Mouse (Mus musculus) cerebellum, adult 9-10 months (tissue): Measurements from ENCODE around the gene Sox9.

ENCODE experiments used
- DNase-seq: peaks from one replicate; pipeline ENCODE4 v3.0.0; 2022

The Sox9 gene

DNA sequence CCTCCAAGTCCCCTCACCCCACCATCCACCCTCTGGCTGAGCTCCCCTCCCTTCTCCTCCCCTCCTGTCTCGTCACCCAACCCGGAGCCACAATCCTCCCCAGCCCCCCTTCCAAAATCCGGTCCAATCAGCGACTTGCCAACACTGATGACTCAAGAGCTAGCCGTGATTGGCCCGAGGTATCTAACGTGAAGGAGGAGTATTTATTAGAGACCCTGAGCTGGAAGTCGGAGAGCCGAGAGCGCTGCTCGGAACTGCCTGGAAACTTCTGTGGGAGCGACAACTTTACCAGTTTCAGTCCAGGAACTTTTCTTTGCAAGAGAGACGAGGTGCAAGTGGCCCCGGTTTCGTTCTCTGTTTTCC, at the start of gene Sox9:
Gene Sox9, plus strand, starts transcription at position 231 of the 363 bp plus-strand sequence.
- peak; percentile 44 for DNase-seq

DNA sequence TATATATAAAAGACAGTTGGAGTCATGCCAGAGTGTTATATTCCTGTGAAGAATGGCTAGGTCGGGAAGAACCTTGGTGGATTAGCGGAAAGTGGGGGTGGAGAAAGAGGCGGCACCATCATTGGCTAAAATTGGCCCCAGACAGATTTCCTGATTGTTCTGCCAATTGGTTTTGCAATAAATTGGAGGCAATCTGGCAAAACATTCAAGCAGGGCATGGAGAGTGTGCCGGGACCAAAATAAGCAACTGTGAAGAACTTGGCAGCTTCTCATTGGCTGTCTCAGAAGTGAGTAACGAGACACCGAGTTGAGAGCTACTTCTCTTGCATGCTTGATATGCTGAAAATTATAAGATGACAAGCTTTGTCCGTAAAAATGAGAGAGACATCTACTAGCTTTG, 49.6 kb upstream of the Sox9 start:
- peak; percentile 0 for DNase-seq

DNA sequence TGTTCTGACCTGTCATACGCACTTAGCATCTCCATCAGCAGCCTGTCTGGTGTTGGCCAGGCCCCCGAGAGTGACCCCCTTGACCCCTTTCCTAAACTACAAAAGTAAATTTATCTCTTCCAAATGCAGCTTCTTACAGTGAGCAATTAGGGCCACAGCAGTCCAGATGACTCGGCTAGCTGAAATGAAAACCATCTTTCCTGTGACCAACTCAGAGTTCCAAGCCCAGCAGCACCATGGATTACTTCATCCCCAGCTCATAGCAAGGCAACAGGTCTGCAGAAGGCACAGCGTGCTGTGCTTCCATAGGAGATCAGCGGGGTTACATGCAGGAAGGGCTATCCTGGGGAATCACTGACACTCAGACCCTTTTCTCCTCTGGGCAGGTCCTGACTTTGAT, 45.0 kb upstream of the Sox9 start:
- no peak for DNase-seq

DNA sequence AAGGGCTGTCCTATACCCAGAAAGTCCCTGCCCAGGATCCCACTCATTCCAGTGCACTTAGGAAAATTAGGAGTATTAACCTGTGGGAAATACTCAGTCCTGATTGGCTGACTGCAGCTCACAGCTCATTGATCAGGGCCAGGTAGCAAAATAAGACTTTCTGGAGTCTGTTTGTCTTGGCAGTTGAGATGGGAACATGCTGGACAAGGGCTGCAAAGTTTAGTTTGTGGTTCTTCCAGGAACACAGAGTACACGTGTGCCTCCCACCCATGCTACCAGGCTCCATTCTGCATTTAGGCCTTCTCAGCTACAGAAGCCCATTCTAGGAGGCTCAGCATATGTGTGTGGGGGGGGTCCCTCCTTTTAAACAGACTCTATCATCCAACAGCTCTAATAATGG, 42.3 kb upstream of the Sox9 start:
- no peak for DNase-seq

DNA sequence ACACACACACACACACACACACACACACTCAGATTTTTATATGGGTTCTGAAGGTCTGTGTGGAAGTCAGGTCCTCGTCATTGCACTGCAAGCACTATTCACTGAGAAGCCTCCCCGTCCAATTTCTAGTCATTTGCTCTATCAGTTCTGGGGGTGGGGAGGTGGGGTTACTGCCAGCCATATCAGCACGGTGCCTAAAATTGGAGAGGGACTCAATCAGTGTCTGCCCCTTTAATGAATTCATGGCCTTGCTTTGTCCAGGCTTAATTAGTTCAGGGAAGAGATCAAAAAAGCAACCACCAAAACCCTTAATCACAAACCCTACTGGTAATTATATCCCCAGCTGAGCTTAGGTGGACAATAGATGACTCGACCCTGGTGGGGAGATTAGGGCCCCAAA, 25.5 kb upstream of the Sox9 start:
- no peak for DNase-seq

DNA sequence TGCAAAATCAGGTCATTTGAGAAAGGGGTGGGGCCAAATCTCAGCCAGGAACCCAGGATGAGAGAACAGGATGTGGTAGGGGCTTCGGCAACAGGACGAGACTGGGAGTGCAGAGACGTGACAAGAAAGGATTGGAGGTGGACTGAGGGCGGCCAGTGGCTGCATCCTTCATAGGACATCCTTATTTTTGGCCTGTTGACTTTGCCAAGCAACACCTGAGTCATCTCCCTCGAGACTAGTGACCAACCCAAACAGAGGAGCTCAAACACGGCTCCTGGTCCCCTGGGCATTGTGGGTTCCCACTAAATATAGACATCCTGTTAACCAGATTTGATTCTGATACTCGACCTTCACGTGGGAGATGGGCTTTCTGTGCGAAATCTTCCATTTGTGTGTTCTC, 24.0 kb upstream of the Sox9 start:
- DNase-seq: no peak

DNA sequence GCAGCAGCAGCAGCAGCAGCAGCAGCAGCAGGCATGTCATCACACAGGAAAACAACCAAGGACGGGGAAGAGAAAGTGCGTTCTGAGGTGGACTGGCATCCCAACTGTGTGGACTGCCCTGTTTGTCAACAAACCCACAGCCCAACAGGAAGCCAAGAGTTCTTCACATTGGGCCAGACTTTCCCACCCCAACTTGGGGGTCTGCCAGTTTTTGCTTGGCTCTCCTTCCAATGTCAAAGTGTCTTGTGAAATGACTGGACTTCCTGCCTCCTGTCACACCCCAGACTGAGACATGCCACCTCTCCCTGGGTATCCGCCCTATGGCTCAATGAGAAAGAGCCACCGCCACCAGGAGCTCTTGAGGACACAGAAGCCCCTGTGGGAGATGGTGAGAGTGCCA, 15.1 kb upstream of the Sox9 start:
- no peak for DNase-seq

DNA sequence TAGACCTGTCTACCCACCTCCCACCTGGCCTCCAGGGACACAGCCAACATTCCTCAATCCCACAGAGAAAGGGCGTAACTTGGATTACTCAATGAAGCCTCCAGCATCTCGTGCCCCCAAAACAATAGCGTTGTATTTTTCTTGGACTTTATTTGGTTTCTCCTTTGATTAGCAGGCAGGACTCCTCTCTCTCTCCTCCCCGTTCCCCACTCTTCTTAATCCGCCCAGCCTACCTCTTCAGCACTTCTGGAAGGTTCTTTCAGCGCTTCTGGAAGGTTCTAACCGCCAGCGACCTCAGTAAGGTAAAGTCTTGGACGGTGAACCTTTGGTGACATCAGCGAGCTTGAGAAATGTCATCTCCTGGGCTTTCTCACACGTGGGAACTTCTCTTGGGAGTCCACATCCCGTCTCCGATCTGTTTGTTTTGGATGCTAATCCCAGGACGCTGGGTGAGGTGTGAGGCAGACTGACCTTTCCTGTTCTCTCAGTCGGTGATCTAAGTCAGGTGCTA, 14.4 kb upstream of the Sox9 start:
- DNase-seq: no peak

DNA sequence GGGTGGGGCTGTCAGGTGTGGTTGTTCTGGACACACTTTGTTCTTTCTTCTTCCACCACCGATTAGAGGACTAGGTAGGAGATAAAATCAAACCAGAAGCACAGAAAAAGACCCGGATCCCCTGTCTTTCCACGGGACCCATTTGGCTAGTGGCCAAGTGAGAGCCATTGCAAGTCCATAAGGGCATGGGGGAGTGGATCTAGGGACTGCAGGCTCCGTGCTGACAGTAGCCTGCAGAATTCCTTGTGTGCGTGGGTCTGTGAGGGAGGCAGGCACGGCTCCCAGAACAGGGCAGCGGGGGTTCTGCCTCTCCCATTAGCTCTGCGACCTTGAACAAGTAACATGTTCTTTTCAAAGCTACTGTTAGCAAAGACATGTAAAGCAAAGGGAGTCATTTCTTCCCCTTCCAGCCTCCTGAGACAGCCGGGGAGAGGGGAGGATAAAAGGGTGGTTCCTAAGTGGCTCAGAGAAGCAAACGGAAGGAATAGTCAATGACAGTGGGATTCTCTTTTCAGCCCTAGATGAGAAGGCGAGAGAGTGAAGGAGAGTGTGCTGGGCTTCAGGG, 9.2 kb upstream of the Sox9 start:
- DNase-seq: no peak

DNA sequence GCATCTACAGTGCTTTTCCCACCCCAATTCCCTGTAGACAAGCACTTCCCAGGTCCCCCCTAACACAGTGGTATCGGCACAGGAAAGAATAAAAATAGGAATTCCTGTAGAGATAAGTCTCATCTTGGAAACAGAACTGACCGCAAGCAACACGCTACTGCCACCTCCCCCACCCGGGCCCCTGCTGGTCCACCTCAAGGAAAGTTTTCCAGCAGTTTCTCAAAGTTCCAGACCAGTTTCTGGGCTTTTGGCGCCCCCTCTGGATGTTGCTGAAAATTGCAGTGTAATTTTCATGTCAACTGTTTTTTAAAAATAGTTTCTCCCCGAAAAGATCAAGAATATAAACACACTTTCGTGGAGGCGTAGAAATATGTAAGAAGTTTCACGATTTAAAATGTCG, 2.3 kb upstream of the Sox9 start:
- DNase-seq: no peak

DNA sequence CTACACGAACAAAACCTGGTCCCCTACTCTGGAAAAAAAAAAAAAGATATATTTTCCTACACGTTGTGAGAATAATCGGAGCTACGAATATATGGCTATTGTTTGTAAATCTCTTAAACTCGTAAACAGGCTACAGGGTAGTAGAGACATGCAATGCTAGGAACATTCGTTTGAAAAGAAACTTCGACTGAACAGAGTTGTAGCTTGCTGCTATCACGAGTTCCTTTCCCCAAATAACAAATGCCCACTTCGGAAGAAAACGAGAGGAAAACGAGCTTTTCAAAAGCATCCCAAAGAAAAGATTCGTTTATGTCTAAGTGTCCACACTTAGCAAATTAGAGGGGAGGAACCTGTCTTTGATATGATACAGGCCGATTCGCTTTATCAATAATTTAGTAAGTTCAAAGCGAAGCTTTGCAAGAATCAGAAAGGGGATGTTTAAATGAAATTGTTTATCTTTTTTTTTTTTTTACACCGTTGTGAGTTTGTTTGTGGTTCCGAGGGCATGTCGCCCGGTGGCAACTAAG, 1.6 kb upstream of the Sox9 start:
- DNase-seq: no peak

DNA sequence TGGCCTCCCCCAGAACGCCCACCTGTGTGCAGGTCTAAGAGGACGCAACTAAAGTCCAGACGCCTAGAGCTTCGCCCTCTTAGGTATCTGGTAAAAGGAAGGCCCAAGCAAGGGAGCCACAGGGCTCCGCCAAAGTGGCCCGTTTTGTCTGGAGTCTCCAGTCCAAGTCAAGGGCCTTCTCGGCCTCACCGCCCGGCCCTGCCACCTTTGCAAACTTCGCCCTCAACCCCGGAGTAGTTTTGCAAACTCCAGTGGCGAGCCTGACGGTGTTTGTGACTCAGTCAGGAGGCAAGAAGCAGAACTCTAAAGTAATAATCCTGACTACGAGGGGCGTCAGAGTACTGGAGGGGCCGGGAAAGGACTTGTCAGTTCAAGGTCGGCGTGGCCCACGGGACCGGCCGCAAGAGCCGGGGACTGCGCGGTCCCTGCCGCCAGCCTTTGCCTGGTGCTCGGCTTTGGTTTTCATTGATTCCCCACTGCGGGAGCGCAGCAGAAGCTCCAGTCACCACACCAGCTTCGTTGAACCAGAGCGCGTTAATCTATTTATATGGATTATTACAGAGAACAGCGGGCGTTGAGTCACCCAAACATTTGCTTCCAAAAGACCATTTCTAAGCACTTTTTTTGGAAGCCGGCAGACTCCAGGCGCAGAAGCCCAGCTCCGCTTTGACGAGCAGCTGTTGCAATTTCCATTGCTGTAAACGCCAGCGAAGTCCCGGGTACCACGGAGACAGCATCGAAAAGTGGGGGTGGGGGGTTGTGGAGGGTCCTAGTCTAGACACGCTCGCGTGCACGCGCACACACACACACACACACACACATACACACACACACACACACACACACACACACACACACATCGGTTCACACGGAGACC, 751 bp upstream of the Sox9 start:
- DNase-seq: peak; percentile 7

DNA sequence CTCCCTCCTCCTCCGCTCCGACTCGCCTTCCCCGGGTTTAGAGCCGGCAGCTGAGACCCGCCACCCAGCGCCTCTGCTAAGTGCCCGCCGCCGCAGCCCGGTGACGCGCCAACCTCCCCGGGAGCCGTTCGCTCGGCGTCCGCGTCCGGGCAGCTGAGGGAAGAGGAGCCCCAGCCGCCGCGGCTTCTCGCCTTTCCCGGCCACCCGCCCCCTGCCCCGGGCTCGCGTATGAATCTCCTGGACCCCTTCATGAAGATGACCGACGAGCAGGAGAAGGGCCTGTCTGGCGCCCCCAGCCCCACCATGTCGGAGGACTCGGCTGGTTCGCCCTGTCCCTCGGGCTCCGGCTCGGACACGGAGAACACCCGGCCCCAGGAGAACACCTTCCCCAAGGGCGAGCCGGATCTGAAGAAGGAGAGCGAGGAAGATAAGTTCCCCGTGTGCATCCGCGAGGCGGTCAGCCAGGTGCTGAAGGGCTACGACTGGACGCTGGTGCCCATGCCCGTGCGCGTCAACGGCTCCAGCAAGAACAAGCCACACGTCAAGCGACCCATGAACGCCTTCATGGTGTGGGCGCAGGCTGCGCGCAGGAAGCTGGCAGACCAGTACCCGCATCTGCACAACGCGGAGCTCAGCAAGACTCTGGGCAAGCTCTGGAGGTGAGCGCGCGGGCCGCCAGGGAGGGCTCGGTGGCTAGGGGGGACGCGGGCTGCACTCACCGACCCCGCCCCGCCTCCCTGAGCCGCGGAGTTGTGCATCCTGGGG, 515 bp downstream of the Sox9 start:
- no peak for DNase-seq

DNA sequence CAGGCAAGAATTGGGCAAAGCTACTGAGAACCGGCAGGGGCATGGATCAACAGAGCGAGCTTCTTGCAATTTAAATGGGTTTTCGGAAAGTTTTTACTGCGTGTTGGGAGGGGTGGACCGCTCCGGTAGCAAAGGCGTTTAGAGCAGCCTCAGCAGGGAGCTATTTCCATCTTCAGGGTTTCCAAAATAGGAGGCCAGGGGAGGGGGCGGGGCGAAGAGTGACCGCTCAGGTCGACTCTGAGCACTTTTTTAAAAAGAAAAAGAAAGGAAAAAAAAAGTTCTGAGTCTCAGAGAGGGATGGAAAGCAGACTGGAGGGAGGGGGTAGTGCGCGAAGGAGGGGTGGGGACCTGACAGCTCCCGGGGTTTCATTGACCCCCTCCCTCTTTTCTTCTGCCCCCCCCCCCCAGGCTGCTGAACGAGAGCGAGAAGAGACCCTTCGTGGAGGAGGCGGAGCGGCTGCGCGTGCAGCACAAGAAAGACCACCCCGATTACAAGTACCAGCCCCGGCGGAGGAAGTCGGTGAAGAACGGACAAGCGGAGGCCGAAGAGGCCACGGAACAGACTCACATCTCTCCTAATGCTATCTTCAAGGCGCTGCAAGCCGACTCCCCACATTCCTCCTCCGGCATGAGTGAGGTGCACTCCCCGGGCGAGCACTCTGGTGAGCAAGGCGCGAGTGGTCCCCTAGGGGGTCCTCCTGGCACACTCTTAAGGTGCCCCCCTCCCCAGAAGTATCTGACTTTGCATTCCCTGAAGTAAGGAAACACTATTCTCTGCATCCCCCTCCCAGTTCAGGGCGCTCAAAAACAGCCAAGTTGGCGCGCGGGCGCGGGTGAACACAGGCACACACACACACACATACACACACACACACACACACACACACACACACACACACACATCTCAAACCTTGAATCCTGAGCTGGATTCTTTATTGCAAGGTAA, 1.6 kb downstream of the Sox9 start:
- no peak for DNase-seq

DNA sequence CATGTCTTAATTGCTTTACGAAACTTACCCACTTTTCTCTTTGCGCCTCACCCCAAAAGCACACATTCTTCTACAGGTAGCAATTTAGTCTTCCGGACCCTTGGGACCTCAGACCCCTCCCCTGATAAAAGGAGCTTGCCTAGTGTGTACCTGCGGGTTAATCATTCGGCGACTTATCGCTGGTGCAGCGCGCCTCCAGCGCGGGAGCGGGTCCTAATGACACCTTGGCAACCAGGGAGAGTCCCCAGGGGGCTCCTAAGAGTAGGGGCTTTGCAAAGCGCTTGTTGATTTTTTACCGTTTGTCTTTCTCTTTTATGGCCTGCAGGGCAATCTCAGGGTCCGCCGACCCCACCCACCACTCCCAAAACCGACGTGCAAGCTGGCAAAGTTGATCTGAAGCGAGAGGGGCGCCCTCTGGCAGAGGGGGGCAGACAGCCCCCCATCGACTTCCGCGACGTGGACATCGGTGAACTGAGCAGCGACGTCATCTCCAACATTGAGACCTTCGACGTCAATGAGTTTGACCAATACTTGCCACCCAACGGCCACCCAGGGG, 2.4 kb downstream of the Sox9 start:
- no peak for DNase-seq

DNA sequence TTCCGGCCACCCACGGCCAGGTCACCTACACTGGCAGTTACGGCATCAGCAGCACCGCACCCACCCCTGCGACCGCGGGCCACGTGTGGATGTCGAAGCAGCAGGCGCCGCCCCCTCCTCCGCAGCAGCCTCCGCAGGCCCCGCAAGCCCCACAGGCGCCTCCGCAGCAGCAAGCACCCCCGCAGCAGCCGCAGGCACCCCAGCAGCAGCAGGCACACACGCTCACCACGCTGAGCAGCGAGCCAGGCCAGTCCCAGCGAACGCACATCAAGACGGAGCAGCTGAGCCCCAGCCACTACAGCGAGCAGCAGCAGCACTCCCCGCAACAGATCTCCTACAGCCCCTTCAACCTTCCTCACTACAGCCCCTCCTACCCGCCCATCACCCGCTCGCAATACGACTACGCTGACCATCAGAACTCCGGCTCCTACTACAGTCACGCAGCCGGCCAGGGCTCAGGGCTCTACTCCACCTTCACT, 2.9 kb downstream of the Sox9 start:
- no peak for DNase-seq

DNA sequence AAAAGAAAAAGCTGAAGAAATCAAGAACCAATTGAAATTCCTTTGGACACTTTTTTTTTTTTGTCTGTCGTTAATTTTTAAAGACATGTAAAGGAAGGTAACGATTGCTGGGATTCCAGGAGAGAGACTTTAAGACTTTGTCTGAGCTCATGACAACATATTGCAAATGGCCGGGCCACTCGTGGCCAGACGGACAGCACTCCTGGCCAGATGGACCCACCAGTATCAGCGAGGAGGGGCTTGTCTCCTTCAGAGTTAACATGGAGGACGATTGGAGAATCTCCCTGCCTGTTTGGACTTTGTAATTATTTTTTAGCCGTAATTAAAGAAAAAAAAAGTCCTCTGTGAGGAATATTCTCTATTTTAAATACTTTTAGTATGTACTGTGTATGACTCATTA, 3.6 kb downstream of the Sox9 start:
- no peak for DNase-seq

DNA sequence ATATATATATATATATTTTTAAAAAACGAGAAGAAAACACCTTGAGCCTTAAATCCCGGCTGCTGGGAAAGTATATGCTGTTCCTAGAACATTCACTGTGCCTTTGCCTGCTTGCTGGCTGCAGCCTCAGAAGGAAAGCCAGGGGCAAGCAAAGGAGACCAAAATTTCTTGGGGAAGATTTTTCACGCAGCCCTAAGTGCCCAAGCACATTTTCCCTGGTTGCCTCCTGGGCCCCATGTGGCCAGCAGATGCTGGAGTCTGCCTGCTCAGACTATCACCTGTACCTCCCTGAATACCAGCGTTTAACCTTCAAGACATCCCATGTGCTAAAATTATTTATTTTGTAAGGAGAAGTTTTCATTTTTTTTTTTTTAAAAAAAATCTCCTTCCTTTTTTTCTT, 4.4 kb downstream of the Sox9 start:
- DNase-seq: no peak

DNA sequence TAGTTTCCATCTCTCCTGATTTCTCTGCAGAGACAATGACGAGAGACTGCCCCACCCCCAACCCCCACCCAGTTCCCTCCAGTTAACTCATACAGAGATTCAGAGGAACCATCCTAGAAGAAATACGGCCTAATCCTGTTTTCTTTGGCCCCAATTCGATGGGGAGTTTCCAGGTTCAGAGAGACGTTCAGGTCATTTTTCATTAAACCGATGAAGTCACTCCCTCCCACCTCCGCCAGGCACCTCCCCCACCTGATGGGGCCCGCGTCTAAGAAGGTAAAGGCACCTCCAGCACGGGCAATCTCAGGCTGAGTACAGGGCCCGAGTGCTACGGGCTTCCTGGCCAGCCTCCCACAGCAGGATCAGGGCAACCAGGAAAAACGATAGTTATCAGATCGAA, 6.3 kb downstream of the Sox9 start:
- no peak for DNase-seq

DNA sequence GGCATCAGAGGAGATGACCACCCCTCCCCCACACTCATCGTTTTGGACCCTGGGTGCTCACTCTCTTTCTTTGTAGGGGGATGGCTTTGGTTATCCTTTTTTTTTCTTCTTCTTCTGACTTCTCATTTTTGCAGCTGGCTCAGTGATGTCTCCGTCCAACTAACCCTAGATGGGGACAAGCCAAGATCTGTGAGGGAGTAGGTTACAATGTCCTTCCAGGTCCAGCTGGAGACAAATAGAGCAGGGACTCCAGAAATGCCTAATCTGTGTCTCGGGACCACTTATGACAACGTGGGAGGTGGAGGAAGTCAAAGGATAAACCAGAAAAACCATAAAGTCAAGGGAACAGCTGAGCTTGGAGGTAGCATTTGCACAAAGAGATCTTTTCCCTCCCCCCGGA, 14.4 kb downstream of the Sox9 start:
- DNase-seq: no peak

DNA sequence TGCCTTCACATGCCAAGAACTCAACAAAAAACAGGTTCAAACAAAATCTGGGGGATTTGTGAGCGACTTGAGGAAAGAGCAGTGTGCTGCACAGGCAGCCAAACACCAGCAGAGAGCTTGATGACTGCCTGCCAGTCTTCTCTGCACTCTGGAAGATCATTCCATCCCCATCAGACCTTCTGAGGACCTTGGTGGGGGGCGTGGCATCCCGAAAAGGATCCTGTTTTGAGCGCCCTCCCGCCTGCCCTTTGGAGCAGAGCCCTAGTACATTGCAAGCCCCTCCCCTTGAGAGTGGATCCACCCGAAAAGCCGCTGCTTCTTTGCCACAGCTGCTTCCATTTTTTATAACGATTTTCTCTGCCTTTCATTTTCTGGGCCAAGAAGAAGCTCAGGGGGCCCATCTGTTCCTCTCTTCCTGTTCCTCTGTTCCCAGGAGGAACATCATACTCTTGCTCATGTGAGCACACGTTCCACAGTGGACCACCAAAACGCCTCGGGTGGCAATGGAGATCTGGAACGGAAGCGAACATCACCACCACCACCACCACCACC, 16.9 kb downstream of the Sox9 start:
- no peak for DNase-seq
